In the genomic region with DNA sequence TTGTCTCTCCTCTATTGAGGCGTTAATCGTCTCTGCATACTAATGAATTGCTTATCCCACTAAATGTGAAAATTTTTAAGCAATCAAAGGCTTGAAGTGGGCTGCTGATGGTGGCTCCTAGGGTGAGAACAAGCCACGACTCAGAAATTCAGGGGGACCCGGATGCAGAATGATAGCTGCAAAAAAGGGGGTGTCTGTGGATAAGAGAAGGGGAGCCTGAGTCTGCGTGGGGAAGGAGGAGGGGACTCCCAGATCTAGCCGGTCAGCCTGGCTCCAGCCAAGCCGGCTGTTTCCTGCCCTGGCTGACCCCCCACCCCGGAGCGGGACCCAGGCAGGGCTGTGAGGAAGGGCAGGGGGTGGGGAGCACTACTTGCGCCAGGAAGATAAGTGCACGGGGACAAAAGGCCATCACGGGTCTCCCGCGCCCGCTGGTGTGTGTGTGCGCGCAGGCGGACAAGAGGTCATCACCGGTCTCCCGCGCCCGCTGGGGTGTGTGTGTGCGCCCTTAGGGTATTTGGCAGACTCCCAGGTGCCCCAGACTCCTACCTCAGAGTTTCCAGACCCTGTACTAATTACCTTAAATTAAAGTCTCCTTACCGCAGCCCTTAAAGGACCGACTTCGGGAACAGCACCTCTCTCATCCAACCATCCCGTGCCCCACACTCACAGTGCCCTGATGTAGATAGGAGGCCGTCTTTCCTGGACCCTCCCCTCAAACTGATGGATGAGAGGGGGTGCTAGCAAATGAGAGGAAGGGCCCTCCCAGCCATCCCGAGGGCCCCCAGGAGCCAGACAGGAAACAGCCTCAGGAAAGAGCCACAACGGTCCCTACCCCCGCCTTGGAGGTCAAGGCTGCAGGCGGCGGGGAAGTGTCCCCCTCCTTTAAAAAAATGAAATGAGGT, we compare ENCODE assay signal across 8 mouse cellular contexts. TPM values are rescaled to one million over a fixed set of nuclear protein-coding genes. Genes with fewer than 3 reads are reported as not detected.
DNase-seq lines count a peak whose midpoint lies in the region; ATAC-seq lines count a peak whose summit lies in the region.

No protein-coding gene starts in this region.

- no peaks in the 10 kb centered on the region for H3K9me3 ChIP-seq in embryonic facial prominence, embryonic 15.5 days (replicated peaks)
- 0 out of 2 replicates have a peak, but pooled peaks cover 3% of the 10 kb centered on the region for H3K9me3 ChIP-seq in heart, embryonic 16.5 days (replicated peaks; ENCODE audit: control insufficient read depth, low read length)

- H3K4me3 ChIP-seq in embryonic facial prominence, embryonic 15.5 days (replicated peaks): peak overlapping the region; percentile 79
- H3K4me3 ChIP-seq in heart, embryonic 16.5 days (ENCODE audit: low read length): peak overlapping the region; percentile 90

- H3K27ac ChIP-seq in embryonic facial prominence, embryonic 15.5 days (replicated peaks): peak overlapping the region; percentile 96
- H3K27ac ChIP-seq in heart, embryonic 16.5 days (ENCODE audit: low read length): peak overlapping the region; percentile 98

- WGBS in embryonic facial prominence, embryonic 15.5 days: 3% methylated on average over 33 of the region's 33 CpGs
- under 1% methylated on average over 33 of the region's 33 CpGs for WGBS in heart, embryonic 16.5 days

- H3K4me2 ChIP-seq in embryonic facial prominence, embryonic 15.5 days (replicated peaks): peak overlapping the region; percentile 77
- peak overlapping the region; percentile 94 for H3K4me2 ChIP-seq in heart, embryonic 16.5 days (ENCODE audit: low read depth, low read length)

- peaks cover 37% of the 10 kb centered on the region for H3K4me1 ChIP-seq in embryonic facial prominence, embryonic 15.5 days
- peaks cover 39% of the 10 kb centered on the region for H3K4me1 ChIP-seq in heart, embryonic 16.5 days (ENCODE audit: control insufficient read depth, insufficient read depth, low read length)

- no peaks in the 10 kb centered on the region for H3K27me3 ChIP-seq in embryonic facial prominence, embryonic 15.5 days
- H3K27me3 ChIP-seq in heart, embryonic 16.5 days (ENCODE audit: control insufficient read depth, insufficient read depth, low read length): no peaks in the 10 kb centered on the region

- peak; percentile 61 for DNase-seq in R1 (ENCODE audit: low read depth, low spot score)
- DNase-seq in kidney, postnatal 10 days: peak; percentile 94
- peak; percentile 87 for DNase-seq in lung, postnatal 25 days (ENCODE audit: low spot score)
- no peak for DNase-seq in frontal cortex, postnatal 14 days (ENCODE audit: low spot score in 2 of 2)
- no peak for DNase-seq in layer of hippocampus, adult 11-12 months (ENCODE audit: low spot score)
- no peak for DNase-seq in layer of hippocampus, adult 9-10 months (ENCODE audit: low spot score)

- no peak for ATAC-seq in embryonic facial prominence, embryonic 15.5 days (ENCODE audit: insufficient number of reproducible peaks, low FRiP score, low TSS enrichment, low read depth)
- peak; percentile 46 for ATAC-seq in heart, embryonic 16.5 days (replicated peaks; ENCODE audit: extremely low read depth, insufficient read depth, low FRiP score)

- H3K36me3 ChIP-seq in embryonic facial prominence, embryonic 15.5 days: no peaks in the 10 kb centered on the region; the same call in 1 of the 2 replicates
- 0 out of 2 replicates have a peak, but pooled peaks cover 3% of the 10 kb centered on the region for H3K36me3 ChIP-seq in heart, embryonic 16.5 days (ENCODE audit: control insufficient read depth, insufficient read depth)

- H3K9ac ChIP-seq in embryonic facial prominence, embryonic 15.5 days: peak overlapping the region; percentile 91
- peak overlapping the region; percentile 76 for H3K9ac ChIP-seq in heart, embryonic 16.5 days (ENCODE audit: low read length)

RNA-seq across cellular contexts. Expression of a gene that starts 1.2 kb away (rescaled TPM):
- 60.2 and 66.1 TPM in 2 replicates for polyA plus RNA-seq in embryonic facial prominence, embryonic 15.5 days (2015; fragmentation: Nextera tagmentation; extraction: Ambion mirVana)
- polyA plus RNA-seq in heart, embryonic 16.5 days (2015; fragmentation: Nextera tagmentation; extraction: Ambion mirVana): 32.1 and 36.4 TPM in 2 replicates

RNA-seq across cellular contexts. Expression of a gene that starts 15.3 kb away (rescaled TPM):
- 14.8 and 16.3 TPM in 2 replicates for polyA plus RNA-seq in embryonic facial prominence, embryonic 15.5 days (2015; fragmentation: Nextera tagmentation; extraction: Ambion mirVana)
- polyA plus RNA-seq in heart, embryonic 16.5 days (2015; fragmentation: Nextera tagmentation; extraction: Ambion mirVana): 7.7 and 8.5 TPM in 2 replicates

RNA-seq across cellular contexts. Expression of a gene that starts 34.5 kb away (rescaled TPM):
- polyA plus RNA-seq in embryonic facial prominence, embryonic 15.5 days (2015; fragmentation: Nextera tagmentation; extraction: Ambion mirVana): 112 and 117 TPM in 2 replicates
- polyA plus RNA-seq in heart, embryonic 16.5 days (2015; fragmentation: Nextera tagmentation; extraction: Ambion mirVana): 43.1 and 49.7 TPM in 2 replicates

RNA-seq across cellular contexts. Expression of a gene that starts 41.3 kb away (rescaled TPM):
- polyA plus RNA-seq in embryonic facial prominence, embryonic 15.5 days (2015; fragmentation: Nextera tagmentation; extraction: Ambion mirVana): 124 TPM in 2 replicates
- polyA plus RNA-seq in heart, embryonic 16.5 days (2015; fragmentation: Nextera tagmentation; extraction: Ambion mirVana): 94.5 and 97.0 TPM in 2 replicates

RNA-seq across cellular contexts. Expression of a gene that starts 54.3 kb away (rescaled TPM):
- polyA plus RNA-seq in embryonic facial prominence, embryonic 15.5 days (2015; fragmentation: Nextera tagmentation; extraction: Ambion mirVana): 10.9 and 11.0 TPM in 2 replicates
- 8.5 TPM in 2 replicates for polyA plus RNA-seq in heart, embryonic 16.5 days (2015; fragmentation: Nextera tagmentation; extraction: Ambion mirVana)

Comparison
In these comparisons a context has a peak if more than half of its experiments do, and no peak if none do; other contexts are left out.
1. DNase-seq: peak in R1 (single experiment), kidney, postnatal 10 days (single experiment) and lung, postnatal 25 days (single experiment); none in frontal cortex, postnatal 14 days (0 of 2), layer of hippocampus, adult 11-12 months (single experiment) and layer of hippocampus, adult 9-10 months (single experiment).